Mouse (Mus musculus): Measurements from ENCODE around the gene Ralgps1. TPM values are rescaled to one million over a fixed set of nuclear protein-coding genes. Genes with fewer than 3 reads are reported as not detected.

Ralgps1 gene
- polyA plus RNA-seq, 1 experiment from 2014 or later = 48.4 TPM

GRCm38 (mm10) chr2:33200368-33201068 is 170.8 kb downstream of the Ralgps1 start:
- H3K27me3 ChIP-seq (ENCODE audit: control insufficient read depth, insufficient read depth, low read depth, low read length) = no peaks in the 10 kb centered on the region
- no peak overlapping the region for H3K4me3 ChIP-seq (ENCODE audit: low read depth, low read length)
- H3K4me1 ChIP-seq (ENCODE audit: control insufficient read depth, insufficient read depth, low read length) = peaks cover 12% of the 10 kb centered on the region
- no peak overlapping the region for H3K4me2 ChIP-seq (ENCODE audit: low read length)
- ATAC-seq = no peak
- no peaks in the 10 kb centered on the region for H3K9me3 ChIP-seq (replicated peaks; ENCODE audit: control insufficient read depth, low read length, poor library complexity, severe bottlenecking)
- H3K27ac ChIP-seq (ENCODE audit: low read length) = no peak overlapping the region
- peaks cover 2% of the 10 kb centered on the region; the same call in 1 of the 2 replicates for H3K36me3 ChIP-seq (ENCODE audit: control insufficient read depth, insufficient read depth, low read length)
- H3K9ac ChIP-seq (ENCODE audit: low read depth, low read length) = no peak overlapping the region
- WGBS = 74% methylated on average over 14 of the region's 14 CpGs

- 70% methylated on average over 3 of the region's 3 CpGs for WGBS
- ATAC-seq = no peak
- Histone ChIP-seq H3K4me2 (ENCODE audit: low read length) (no peak overlapping the region), H3K27ac (ENCODE audit: low read length) (no peak overlapping the region), H3K9me3 (replicated peaks; ENCODE audit: control insufficient read depth, low read length, poor library complexity, severe bottlenecking) (no peaks in the 10 kb centered on the region), H3K4me3 (ENCODE audit: low read depth, low read length) (no peak overlapping the region), H3K9ac (ENCODE audit: low read depth, low read length) (no peak overlapping the region), H3K4me1 (ENCODE audit: control insufficient read depth, insufficient read depth, low read length) (no peaks in the 10 kb centered on the region), H3K27me3 (ENCODE audit: control insufficient read depth, insufficient read depth, low read depth, low read length) (no peaks in the 10 kb centered on the region), H3K36me3 (ENCODE audit: control insufficient read depth, insufficient read depth, low read length) (no peaks in the 10 kb centered on the region)
Observed at GRCm38 (mm10) chr2:33189976-33190375, 181.3 kb downstream of the Ralgps1 start.

- no peak overlapping the region for H3K9ac ChIP-seq (ENCODE audit: low read depth, low read length)
- no peaks in the 10 kb centered on the region for H3K27me3 ChIP-seq (ENCODE audit: control insufficient read depth, insufficient read depth, low read depth, low read length)
- WGBS = 70% methylated on average over 6 of the region's 6 CpGs
- H3K36me3 ChIP-seq (ENCODE audit: control insufficient read depth, insufficient read depth, low read length) = no peaks in the 10 kb centered on the region
- H3K27ac ChIP-seq (ENCODE audit: low read length) = no peak overlapping the region
- H3K9me3 ChIP-seq (replicated peaks; ENCODE audit: control insufficient read depth, low read length, poor library complexity, severe bottlenecking) = no peaks in the 10 kb centered on the region
- no peak overlapping the region for H3K4me2 ChIP-seq (ENCODE audit: low read length)
- H3K4me1 ChIP-seq (ENCODE audit: control insufficient read depth, insufficient read depth, low read length) = no peaks in the 10 kb centered on the region
- no peak overlapping the region for H3K4me3 ChIP-seq (ENCODE audit: low read depth, low read length)
- no peak for ATAC-seq
Observed at GRCm38 (mm10) chr2:33188925-33189670, 182.2 kb downstream of the Ralgps1 start.

- H3K4me3 ChIP-seq (ENCODE audit: low read depth, low read length) = no peak overlapping the region
- no peak overlapping the region for H3K4me2 ChIP-seq (ENCODE audit: low read length)
- H3K9ac ChIP-seq (ENCODE audit: low read depth, low read length) = no peak overlapping the region
- no peaks in the 10 kb centered on the region for H3K9me3 ChIP-seq (replicated peaks; ENCODE audit: control insufficient read depth, low read length, poor library complexity, severe bottlenecking)
- H3K27me3 ChIP-seq (ENCODE audit: control insufficient read depth, insufficient read depth, low read depth, low read length) = no peaks in the 10 kb centered on the region
- WGBS = 93% methylated on average over 2 of the region's 2 CpGs
- ATAC-seq = no peak
- H3K4me1 ChIP-seq (ENCODE audit: control insufficient read depth, insufficient read depth, low read length) = no peaks in the 10 kb centered on the region
- H3K36me3 ChIP-seq (ENCODE audit: control insufficient read depth, insufficient read depth, low read length) = no peaks in the 10 kb centered on the region
- H3K27ac ChIP-seq (ENCODE audit: low read length) = no peak overlapping the region
Observed at GRCm38 (mm10) chr2:33187874-33188273, 183.4 kb downstream of the Ralgps1 start.

GRCm38 (mm10) chr2:33186505-33186904 is 184.8 kb downstream of the Ralgps1 start:
- whole genome bisulfite sequencing = 77% methylated on average over 7 of the region's 7 CpGs
- Histone ChIP-seq H3K4me1 (ENCODE audit: control insufficient read depth, insufficient read depth, low read length) (no peaks in the 10 kb centered on the region), H3K9me3 (replicated peaks; ENCODE audit: control insufficient read depth, low read length, poor library complexity, severe bottlenecking) (no peaks in the 10 kb centered on the region), H3K27ac (ENCODE audit: low read length) (no peak overlapping the region), H3K4me2 (ENCODE audit: low read length) (no peak overlapping the region), H3K4me3 (ENCODE audit: low read depth, low read length) (no peak overlapping the region), H3K27me3 (ENCODE audit: control insufficient read depth, insufficient read depth, low read depth, low read length) (no peaks in the 10 kb centered on the region), H3K9ac (ENCODE audit: low read depth, low read length) (no peak overlapping the region), H3K36me3 (ENCODE audit: control insufficient read depth, insufficient read depth, low read length) (no peaks in the 10 kb centered on the region)
- no peak for ATAC-seq

GRCm38 (mm10) chr2:33185258-33185657 is 186.0 kb downstream of the Ralgps1 start:
- 68% methylated on average over 7 of the region's 7 CpGs for WGBS
- Histone ChIP-seq H3K27ac (ENCODE audit: low read length) (no peak overlapping the region), H3K9ac (ENCODE audit: low read depth, low read length) (no peak overlapping the region), H3K4me2 (ENCODE audit: low read length) (no peak overlapping the region), H3K4me3 (ENCODE audit: low read depth, low read length) (no peak overlapping the region), H3K27me3 (ENCODE audit: control insufficient read depth, insufficient read depth, low read depth, low read length) (no peaks in the 10 kb centered on the region), H3K4me1 (ENCODE audit: control insufficient read depth, insufficient read depth, low read length) (peaks cover 3% of the 10 kb centered on the region; the same call in 1 of the 2 replicates), H3K9me3 (replicated peaks; ENCODE audit: control insufficient read depth, low read length, poor library complexity, severe bottlenecking) (no peaks in the 10 kb centered on the region), H3K36me3 (ENCODE audit: control insufficient read depth, insufficient read depth, low read length) (no peaks in the 10 kb centered on the region)
- ATAC-seq = no peak

- Histone ChIP-seq H3K9me3 (replicated peaks; ENCODE audit: control insufficient read depth, low read length, poor library complexity, severe bottlenecking) (no peaks in the 10 kb centered on the region), H3K27me3 (ENCODE audit: control insufficient read depth, insufficient read depth, low read depth, low read length) (no peaks in the 10 kb centered on the region), H3K4me2 (ENCODE audit: low read length) (no peak overlapping the region), H3K4me1 (ENCODE audit: control insufficient read depth, insufficient read depth, low read length) (peaks cover 8% of the 10 kb centered on the region), H3K36me3 (ENCODE audit: control insufficient read depth, insufficient read depth, low read length) (no peaks in the 10 kb centered on the region), H3K9ac (ENCODE audit: low read depth, low read length) (no peak overlapping the region), H3K27ac (ENCODE audit: low read length) (no peak overlapping the region), H3K4me3 (ENCODE audit: low read depth, low read length) (no peak overlapping the region)
- no peak for ATAC-seq
- WGBS = 79% methylated on average over 10 of the region's 10 CpGs
Observed at GRCm38 (mm10) chr2:33184641-33185040, 186.6 kb downstream of the Ralgps1 start.

GRCm38 (mm10) chr2:33183321-33183720 is 188.0 kb downstream of the Ralgps1 start:
- H3K27me3 ChIP-seq (ENCODE audit: control insufficient read depth, insufficient read depth, low read depth, low read length) = no peaks in the 10 kb centered on the region
- H3K4me3 ChIP-seq (ENCODE audit: low read depth, low read length) = no peak overlapping the region
- ATAC-seq = no peak
- H3K9me3 ChIP-seq (replicated peaks; ENCODE audit: control insufficient read depth, low read length, poor library complexity, severe bottlenecking) = no peaks in the 10 kb centered on the region
- no peak overlapping the region for H3K9ac ChIP-seq (ENCODE audit: low read depth, low read length)
- no peaks in the 10 kb centered on the region for H3K36me3 ChIP-seq (ENCODE audit: control insufficient read depth, insufficient read depth, low read length)
- 94% methylated on average over 7 of the region's 7 CpGs for WGBS
- no peak overlapping the region for H3K27ac ChIP-seq (ENCODE audit: low read length)
- no peak overlapping the region for H3K4me2 ChIP-seq (ENCODE audit: low read length)
- peaks cover 21% of the 10 kb centered on the region for H3K4me1 ChIP-seq (ENCODE audit: control insufficient read depth, insufficient read depth, low read length)

- H3K4me3 ChIP-seq (ENCODE audit: low read depth, low read length) = no peak overlapping the region
- peaks cover 30% of the 10 kb centered on the region for H3K4me1 ChIP-seq (ENCODE audit: control insufficient read depth, insufficient read depth, low read length)
- H3K9me3 ChIP-seq (replicated peaks; ENCODE audit: control insufficient read depth, low read length, poor library complexity, severe bottlenecking) = no peaks in the 10 kb centered on the region
- no peak overlapping the region for H3K9ac ChIP-seq (ENCODE audit: low read depth, low read length)
- peak overlapping the region; percentile 14; the same call in 1 of the 2 replicates for H3K27ac ChIP-seq (ENCODE audit: low read length)
- no peaks in the 10 kb centered on the region for H3K36me3 ChIP-seq (ENCODE audit: control insufficient read depth, insufficient read depth, low read length)
- ATAC-seq = no peak
- WGBS = 46% methylated on average over 16 of the region's 16 CpGs
- H3K27me3 ChIP-seq (ENCODE audit: control insufficient read depth, insufficient read depth, low read depth, low read length) = no peaks in the 10 kb centered on the region
- H3K4me2 ChIP-seq (ENCODE audit: low read length) = no peak overlapping the region
Observed at GRCm38 (mm10) chr2:33179930-33180630, 191.2 kb downstream of the Ralgps1 start.

Data from midbrain, embryonic 16.5 days (tissue).